Mouse (Mus musculus) lung, postnatal 0 days (tissue): ENCODE results near the gene Prkcq. TPM values are rescaled to one million over a fixed set of nuclear protein-coding genes. Genes with fewer than 3 reads are reported as not detected.

Experiments used
- ATAC-seq: fragments of 200-750 bp; cut with Nextera tagmentation; 2 replicates; pipeline ENCODE4 v1.8.0; 2017; ENCODE audit warnings: moderate library complexity
- DNase-seq: peaks from one replicate; pipeline ENCODE4 v3.0.0-alpha.2; 2016; ENCODE audit warnings: low spot score
- H3K27ac ChIP-seq: fragments of 300-500 bp; sonication (generic); 2 replicates; pipeline ENCODE4 v1.5.1; 2014; ENCODE audit warnings: antibody characterized with exemption, mild to moderate bottlenecking, low read length, mixed read lengths
- H3K27me3 ChIP-seq: fragments of 300-500 bp; sonication (generic); replicated peaks from 2 replicates; pipeline ENCODE4 v1.6.1; 2014; ENCODE audit warnings: low read length, mixed read lengths; ENCODE audit not compliant: insufficient read depth
- H3K36me3 ChIP-seq: fragments of 300-500 bp; sonication (generic); 2 replicates; pipeline ENCODE4 v1.6.1; 2014; ENCODE audit warnings: low read length, mixed read lengths; ENCODE audit not compliant: insufficient read depth
- H3K4me1 ChIP-seq: fragments of 300-500 bp; sonication (generic); 2 replicates; pipeline ENCODE4 v1.6.1; 2014; ENCODE audit warnings: antibody characterized with exemption, low read depth, low read length, mixed read lengths; ENCODE audit not compliant: insufficient read depth
- H3K4me2 ChIP-seq: fragments of 300-500 bp; sonication (generic); replicated peaks from 2 replicates; pipeline ENCODE4 v1.6.1; 2014; ENCODE audit warnings: low read depth, mild to moderate bottlenecking, low read length, moderate library complexity, mixed read lengths
- H3K4me3 ChIP-seq: fragments of 300-500 bp; sonication (generic); 2 replicates; pipeline ENCODE4 v1.5.1; 2014; ENCODE audit warnings: low read depth, low read length
- H3K9ac ChIP-seq: fragments of 300-500 bp; sonication (generic); replicated peaks from 2 replicates; pipeline ENCODE4 v1.6.1; 2014; ENCODE audit warnings: low read depth, mild to moderate bottlenecking
- H3K9me3 ChIP-seq: fragments of 300-500 bp; sonication (generic); 2 replicates; pipeline ENCODE4 v1.6.1; 2016; ENCODE audit warnings: low read length, mixed read lengths
- CTCF ChIP-seq: IDR thresholded peaks from 2 replicates; pipeline ENCODE4 v1.5.1; 2016; ENCODE audit warnings: antibody characterized with exemption, mild to moderate bottlenecking
- EP300 ChIP-seq: IDR thresholded peaks from 2 replicates; pipeline ENCODE4 v1.6.1; 2016; ENCODE audit warnings: antibody characterized with exemption, mild to moderate bottlenecking, control low read depth
- WGBS: fragments of 180-500 bp; shearing (Covaris S2); extraction: QIAGEN DNeasy Blood & Tissue Kit; methylation state at CpG from one replicate; pipeline ENCODE4 v1.1.7; 2014; 5-methylcytosine and 5-hydroxymethylcytosine counted together
- polyA plus RNA-seq: library from polyadenylated mRNA; unstranded; fragments of >200 nt; fragmentation: Nextera tagmentation; extraction: Ambion mirVana; gene quantifications from 2 replicates; pipeline ENCODE4 v1.2.1, GENCODE M21; 2015

Gene Prkcq
- polyA plus RNA-seq, 1 experiment from 2014 or later: 2.2 TPM

DNA sequence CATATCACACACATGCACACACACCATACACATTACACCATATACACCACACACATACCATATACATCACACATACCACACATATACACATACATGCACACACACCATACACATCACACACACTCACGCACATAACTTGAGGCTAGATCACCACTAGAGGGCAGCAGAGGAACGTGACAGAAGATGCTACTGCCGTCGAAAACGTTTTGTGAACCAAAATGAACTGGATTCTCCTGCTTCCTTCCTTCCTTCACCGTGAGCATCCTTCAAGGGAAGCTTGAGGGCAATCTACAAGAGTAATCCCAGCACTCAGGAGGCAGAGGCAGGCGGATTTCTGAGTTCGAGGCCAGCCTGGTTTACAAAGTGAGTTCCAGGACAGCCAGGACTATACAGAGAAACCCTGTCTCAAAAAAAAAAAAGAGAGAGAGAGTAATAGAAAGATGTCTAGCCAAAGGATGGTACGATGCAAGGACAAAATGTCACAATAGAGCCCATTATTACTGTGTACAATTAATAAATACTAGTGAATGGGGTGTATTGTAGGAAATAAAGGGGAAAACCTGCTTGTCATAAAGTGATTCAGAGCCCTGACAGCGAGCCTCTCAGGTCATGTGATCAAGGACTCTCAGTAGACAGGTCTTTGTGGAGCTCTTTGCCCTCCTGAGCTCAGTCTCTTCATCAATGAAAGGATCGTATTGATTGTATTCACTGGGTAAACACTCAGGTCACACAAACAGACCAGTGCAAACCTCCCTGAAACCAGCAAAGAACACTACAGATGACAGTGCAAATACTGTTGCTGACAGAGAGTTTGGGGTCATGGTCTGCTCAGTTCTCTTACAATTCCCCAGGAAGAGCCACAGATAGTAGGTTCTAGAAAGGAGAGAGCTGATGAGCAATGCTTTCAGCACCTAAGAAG lies 159.9 kb downstream of the Prkcq start:
- no peak overlapping the region for H3K4me3 ChIP-seq
- DNase-seq: peak; percentile 91
- H3K4me2 ChIP-seq: no peak overlapping the region
- no peaks in the 10 kb centered on the region for H3K9me3 ChIP-seq
- no peaks in the 10 kb centered on the region for H3K27me3 ChIP-seq
- H3K4me1 ChIP-seq: no peaks in the 10 kb centered on the region
- TF ChIP-seq CTCF (peak; percentile 100), EP300 (no peak)
- no peaks in the 10 kb centered on the region for H3K36me3 ChIP-seq
- peak; percentile 64 for ATAC-seq
- 23% methylated on average over 11 of the region's 11 CpGs for WGBS
- no peak overlapping the region for H3K27ac ChIP-seq
- H3K9ac ChIP-seq: no peak overlapping the region

DNA sequence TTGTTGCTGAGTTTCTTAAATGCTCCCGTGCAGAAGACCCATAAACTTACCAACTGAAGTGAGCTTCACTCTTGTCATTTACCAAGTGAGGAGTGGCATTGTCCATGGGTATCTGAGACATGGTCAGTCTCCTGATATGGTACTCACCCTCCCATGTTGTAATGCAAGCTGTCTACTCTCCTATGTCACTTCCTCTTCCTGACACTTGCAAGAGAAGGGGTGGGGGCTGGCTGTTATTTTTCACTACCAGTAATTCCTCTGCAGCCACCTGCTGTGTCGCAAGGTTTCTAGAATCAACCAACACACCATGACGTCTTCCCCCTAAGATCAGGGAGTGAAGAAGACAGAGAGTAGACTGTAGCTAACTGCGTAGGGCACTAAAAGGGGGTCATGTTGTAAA lies 160.6 kb downstream of the Prkcq start:
- no peaks in the 10 kb centered on the region for H3K36me3 ChIP-seq
- no peak overlapping the region for H3K4me2 ChIP-seq
- no peak overlapping the region for H3K9ac ChIP-seq
- ATAC-seq: peak; percentile 37
- no peaks in the 10 kb centered on the region for H3K4me1 ChIP-seq
- no peak for TF ChIP-seq CTCF
- no peak for TF ChIP-seq EP300
- no peaks in the 10 kb centered on the region for H3K9me3 ChIP-seq
- no peak overlapping the region for H3K27ac ChIP-seq
- WGBS: 75% methylated on average over 4 of the region's 4 CpGs
- H3K27me3 ChIP-seq: no peaks in the 10 kb centered on the region
- H3K4me3 ChIP-seq: no peak overlapping the region
- DNase-seq: peak; percentile 44

- TF ChIP-seq CTCF (no peak), EP300 (no peak)
- Histone ChIP-seq H3K4me1 (no peaks in the 10 kb centered on the region), H3K9me3 (no peaks in the 10 kb centered on the region), H3K27me3 (no peaks in the 10 kb centered on the region), H3K9ac (no peak overlapping the region), H3K4me3 (no peak overlapping the region), H3K27ac (no peak overlapping the region), H3K4me2 (no peak overlapping the region), H3K36me3 (no peaks in the 10 kb centered on the region)
- 52% methylated on average over 14 of the region's 14 CpGs for WGBS
- ATAC-seq (peak; percentile 40), DNase-seq (peak; percentile 57)
These were observed 161.6 kb downstream of the Prkcq start for GRCm38 (mm10) chr2:11333301-11334017.

GRCm38 (mm10) chr2:11336320-11336719 lies 164.4 kb downstream of the Prkcq start:
- Histone ChIP-seq H3K27me3 (no peaks in the 10 kb centered on the region), H3K9ac (no peak overlapping the region), H3K36me3 (no peaks in the 10 kb centered on the region), H3K4me3 (no peak overlapping the region), H3K4me2 (no peak overlapping the region), H3K4me1 (no peaks in the 10 kb centered on the region), H3K9me3 (no peaks in the 10 kb centered on the region), H3K27ac (no peak overlapping the region)
- no peak for DNase-seq
- TF ChIP-seq EP300 (no peak), CTCF (no peak)
- ATAC-seq: no peak
- WGBS: 28% methylated on average over 8 of the region's 8 CpGs

DNA sequence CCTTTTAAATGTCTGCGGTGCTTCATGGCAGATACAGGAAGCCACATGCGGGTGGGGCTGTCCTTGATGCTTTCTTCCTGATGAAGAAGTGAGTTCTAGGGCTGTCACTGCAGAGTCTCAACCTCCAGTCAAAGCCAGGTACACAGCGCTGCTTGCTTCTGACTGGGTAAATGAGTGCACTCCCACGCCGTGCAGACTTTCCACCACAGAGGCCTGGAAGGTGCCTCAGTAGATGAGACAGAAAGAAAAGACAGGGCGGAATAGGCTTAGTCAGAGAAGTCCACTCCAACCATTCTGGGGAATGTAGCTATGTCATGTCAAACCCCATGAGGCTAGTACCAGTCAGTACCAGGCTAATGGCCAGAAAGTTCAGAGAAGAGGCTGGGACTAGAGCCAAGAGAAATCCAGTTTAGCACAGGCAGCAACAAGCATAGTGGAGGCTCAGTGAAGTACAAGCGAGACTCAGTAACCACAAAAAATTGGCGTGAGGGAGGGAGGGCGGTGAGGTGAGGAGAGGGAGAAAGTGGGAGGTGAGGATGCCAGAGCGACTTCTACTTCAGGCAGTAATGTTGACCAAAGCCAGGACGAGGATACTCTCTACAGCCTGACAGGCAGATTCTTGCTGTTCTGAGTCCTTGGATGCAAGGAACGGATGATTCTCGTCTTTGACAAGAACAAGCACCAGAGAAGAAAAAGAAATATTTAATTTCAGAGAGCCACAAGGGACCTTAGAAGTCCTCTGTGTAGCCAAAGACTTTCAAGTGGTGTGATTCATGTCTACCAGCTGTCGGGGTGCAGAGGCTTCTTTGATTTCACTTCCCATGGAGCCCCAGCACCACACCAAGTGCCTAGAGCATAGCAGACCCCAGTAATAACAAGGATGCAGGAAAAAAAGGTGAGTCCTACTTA lies 167.3 kb downstream of the Prkcq start:
- TF ChIP-seq EP300: peak; percentile 59
- peak; percentile 26 for TF ChIP-seq CTCF
- Histone ChIP-seq H3K9me3 (no peaks in the 10 kb centered on the region), H3K4me3 (no peak overlapping the region), H3K27me3 (no peaks in the 10 kb centered on the region), H3K4me1 (no peaks in the 10 kb centered on the region), H3K27ac (peak overlapping the region; percentile 4; the same call in 1 of the 2 replicates), H3K4me2 (no peak overlapping the region), H3K36me3 (no peaks in the 10 kb centered on the region), H3K9ac (no peak overlapping the region)
- DNase-seq (peak; percentile 68), ATAC-seq (peak; percentile 71)
- WGBS: 47% methylated on average over 14 of the region's 14 CpGs
